Mouse (Mus musculus): ENCODE data around the gene Ildr2.
A peak's percentile ranks its signal among the peaks of the same experiment; 100 is the strongest.

The Ildr2 gene

DNA sequence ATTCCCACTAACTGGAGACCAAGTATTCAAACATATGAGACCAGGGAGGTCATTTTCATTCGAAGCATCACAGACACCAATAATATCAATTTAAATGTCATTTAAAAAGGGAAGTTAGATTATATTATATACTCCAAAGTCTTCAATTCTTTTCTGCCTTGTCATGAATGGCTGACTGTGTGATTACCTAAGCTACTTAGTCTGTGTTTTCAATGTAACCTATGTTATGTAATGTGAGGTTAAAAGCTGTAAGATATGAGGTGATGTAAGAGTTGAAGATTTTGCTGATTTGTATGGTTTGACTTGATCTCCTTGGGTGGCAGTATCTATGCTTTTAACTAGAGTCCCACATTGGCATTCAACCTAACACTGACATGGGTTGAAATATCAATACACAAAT is 88.6 kb downstream of the Ildr2 start:
- no peak for DNase-seq (ENCODE audit: low spot score)

DNA sequence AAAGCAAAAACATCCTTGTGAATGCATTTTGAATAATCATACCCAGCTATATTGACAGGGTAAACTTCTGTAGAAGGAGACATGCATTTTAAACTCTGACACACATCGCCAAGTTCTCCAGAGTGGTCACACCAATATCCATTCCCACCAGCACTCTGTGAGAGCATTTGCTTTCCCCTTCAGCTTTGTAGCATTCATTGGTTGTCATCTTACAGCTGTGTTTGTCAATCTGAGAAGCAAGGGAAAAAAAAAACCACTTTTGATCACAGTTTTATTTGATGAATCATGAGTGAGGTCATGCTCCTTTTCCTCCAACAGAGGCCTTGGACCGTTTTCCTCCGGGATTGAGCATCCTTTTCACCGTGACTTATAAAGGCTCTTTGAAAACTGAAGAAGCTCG is 89.6 kb downstream of the Ildr2 start:
- no peak for DNase-seq (ENCODE audit: low spot score)

DNA sequence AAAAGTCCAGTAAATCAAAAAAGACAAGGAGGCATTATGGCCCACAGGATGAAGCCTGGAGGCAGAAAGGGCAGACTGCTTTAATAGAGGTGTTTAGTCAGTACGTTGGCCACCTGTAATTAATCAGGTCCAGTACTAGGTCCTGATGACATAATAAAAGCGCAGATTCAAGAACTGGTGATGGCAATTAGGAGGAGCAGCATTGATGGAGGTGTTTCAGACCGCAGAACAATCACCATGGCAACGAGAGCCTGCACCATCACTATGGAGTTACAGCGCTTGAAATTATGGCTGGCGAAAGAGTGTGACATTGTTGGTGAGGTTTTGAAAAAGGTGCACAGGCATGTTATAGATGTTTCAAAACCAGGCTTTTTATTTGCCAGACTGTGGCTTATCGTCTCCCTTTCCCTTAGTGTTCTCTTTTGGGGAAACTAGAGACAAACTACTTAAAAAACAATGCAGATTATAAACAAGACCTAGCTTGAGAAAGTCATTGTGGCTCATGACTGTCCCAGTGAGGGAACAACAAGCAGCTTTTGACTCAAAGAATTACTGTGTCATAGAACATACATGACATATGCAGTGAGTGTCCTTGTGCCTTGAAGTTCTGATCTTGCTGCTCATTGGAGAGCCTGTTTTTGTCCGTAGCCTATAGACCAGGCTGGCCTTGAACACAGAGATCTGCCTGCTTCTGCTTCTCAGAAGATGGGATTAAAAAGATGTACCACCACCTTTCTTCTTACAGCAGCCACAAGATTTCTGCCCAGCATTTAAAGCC is 90.5 kb downstream of the Ildr2 start:
- DNase-seq (ENCODE audit: low spot score), result no peak

DNA sequence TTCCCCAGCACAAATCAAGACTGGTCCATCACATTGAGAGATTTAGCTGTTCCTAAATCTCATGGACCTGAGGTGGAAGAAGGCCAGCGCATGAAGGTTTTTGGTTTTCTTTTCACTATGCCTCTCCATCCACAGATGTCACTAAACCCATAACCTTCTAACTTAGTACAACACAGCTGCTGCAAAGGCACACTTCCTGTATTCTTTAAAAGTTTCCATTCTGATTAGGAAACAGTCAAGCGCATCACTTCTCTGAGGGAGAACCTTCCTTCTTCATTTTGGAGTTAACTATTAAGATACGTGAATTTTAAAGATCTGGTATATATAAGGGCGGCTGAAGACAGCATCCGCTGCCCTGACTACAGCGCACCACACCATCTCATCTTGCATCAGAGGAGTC is 91.7 kb downstream of the Ildr2 start:
- DNase-seq (ENCODE audit: low spot score), result no peak

DNA sequence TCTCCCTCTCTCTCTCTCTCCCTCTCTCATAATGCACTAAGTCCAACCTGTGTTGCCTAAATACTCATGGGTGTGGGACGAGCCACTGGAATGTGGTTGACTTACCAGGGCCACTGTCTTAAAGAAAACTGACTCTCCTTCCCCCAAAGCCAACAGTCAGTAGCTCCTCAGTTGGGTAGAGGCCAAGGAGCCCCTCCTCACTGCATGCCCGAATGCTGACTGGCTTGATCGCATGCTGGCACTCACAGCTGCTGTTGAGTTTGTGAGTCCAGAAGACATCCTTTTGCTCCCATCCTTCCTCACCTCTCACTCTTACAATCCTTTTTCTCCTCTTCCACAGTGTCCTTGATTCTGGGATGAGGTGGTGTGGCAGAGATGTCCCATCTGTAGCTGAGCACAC is 93.0 kb downstream of the Ildr2 start:
- no peak for DNase-seq (ENCODE audit: low spot score)

DNA sequence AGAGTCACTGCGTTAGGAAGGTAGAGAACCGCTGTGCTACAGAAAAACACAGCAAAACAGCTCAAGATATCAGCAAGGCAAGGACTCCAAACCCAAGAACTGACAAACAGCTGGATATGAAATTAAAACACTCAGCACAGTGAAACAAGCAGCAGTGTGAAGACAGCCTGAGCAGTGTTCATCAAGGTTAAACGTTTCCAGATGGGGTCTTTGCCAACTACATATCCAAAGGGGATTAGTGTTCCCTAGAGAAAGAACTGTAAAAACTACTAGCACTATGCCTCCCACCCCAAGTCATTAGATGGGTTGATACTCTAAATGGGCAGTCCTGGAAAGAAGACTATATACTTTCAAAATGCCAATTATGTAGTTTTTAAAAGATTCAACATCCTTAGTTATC is 95.4 kb downstream of the Ildr2 start:
- no peak for DNase-seq (ENCODE audit: low spot score)

DNA sequence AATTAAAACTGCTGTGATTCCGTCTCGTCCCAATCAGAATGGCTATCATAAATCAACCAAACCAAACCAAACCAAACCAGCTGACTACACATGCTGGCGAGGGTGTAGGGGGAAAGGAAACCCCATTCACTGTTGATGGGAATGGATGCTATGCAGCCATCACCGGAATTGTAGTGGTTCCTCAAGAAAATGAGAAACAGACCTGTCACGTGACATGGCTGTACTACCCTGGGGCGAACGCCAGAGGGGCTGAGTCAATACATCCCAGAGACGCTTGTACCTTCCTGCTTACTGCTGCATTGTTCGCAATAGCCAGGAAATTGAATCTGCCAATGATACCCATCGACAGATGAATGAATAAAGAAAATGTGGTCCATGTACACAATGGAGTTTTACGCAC is 95.8 kb downstream of the Ildr2 start:
- no peak for DNase-seq (ENCODE audit: low spot score)

DNA sequence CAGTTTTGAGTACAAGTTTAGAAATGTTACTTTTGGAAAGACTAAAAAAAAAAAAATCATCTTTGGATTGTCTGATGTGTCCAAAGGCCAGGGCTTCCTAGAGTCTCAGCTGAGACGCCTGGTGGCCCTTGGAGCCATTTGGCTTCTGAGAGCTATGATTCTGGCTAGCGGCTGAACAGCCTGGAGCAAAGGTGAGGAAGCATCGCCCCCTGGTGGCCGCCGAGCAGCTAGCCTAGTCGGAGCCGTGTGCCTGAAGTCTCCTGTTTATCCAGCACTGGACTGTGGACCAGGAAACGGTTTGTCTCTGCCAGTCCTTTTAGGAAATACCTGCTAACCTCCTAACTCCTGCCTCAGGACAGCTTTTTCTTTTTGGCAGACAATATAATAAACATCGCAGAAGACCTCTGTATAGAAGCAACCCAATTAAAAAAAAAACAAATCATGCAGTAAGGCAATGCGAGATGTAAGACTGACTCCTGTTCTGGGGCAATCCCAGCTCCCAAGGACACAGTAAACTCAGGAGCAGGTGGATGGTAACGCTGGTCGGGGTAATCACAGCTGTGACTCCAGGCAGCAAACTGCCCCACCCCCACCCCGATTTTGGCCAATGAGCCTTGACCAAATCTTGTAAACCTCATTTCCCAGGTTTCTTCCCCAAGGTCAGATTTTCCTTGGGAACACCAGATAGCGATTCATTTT is 106.4 kb downstream of the Ildr2 start:
- DNase-seq (ENCODE audit: low spot score), result peak; percentile 73

DNA sequence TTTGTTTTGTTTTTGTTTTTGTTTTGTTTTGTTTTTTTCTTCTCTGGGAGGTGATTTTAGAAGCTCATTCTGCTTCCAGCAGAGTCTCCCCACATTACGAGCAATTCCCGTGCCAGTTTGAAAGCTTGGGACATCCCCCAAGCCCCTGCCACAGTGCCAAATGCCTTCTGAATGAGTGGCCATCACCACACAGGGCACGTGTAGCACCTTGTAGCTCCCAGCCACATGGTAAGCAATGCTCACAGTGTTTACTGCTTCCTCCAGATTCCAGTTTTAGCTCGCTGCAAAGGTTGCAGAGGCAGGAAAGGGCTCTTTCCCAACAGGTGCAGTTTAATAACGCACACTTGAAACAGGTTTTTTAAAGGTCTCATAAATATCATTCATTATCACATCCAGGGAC is 107.0 kb downstream of the Ildr2 start:
- no peak for DNase-seq (ENCODE audit: low spot score)

DNA sequence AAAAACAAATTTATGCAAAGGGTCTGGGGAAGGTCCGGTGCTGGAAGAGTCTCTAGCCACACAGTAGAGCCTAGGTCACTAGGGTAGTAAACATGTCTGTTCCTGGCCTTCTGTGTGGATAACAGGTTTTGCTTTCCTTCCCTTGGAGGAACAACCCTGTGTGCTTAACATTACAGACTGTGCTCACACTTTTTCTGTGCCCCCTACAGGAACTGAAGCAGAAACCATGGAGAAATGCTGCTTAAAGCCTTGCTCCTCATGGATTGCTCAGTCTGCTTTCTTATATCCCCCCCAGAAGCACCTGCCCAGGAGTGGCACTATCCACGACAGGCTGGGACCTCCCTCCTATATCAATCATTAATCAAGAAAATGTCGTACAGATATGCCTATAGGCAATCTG is 107.9 kb downstream of the Ildr2 start:
- DNase-seq (ENCODE audit: low spot score), result no peak

DNA sequence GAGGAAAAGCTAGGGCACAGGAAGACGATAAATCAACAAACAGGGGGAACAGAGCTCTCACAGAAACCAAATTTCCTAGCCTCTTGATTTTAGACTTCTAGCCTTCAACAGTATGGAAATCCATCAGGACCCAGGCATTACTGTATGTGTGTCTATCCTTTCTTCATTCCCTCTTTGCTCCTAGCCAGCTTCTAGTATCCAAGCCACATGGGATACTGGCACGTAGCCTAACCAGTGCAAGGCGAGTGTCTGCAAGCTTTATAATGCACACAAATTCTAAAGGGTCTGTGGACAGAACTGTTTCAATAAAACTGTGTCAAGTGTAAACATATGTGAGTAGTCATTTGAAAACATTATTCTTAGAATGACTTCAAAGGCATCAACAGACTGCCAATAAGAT is 108.7 kb downstream of the Ildr2 start:
- no peak for DNase-seq (ENCODE audit: low spot score)

DNA sequence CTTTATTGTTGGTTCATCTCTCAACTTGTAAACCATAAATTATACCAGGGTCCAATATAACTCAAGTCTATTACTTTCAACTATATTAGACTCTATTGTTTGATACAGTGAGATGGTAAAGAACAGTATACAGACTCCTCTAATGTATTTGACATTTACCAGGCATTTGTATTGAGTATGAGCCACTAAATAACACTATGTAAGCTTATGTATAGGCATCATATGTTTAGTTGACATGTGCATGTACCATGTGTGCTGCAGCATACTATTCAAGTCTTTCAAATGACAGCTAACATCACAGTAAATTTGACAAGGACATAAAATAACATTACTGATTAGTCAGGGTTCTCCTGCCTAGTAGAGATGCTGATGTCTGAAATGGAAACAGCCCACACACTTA is 109.2 kb downstream of the Ildr2 start:
- no peak for DNase-seq (ENCODE audit: low spot score)
